Mouse (Mus musculus): Measurements from ENCODE around the gene Map4k4. TPM values are rescaled to one million over a fixed set of nuclear protein-coding genes. Genes with fewer than 3 reads are reported as not detected.

Gene Map4k4
- polyA plus RNA-seq, 1 experiment from 2014 or later: 14.7 TPM

Other genes starting within 250 kb of the Map4k4 start
- 0.05 TPM in 2 replicates for gene Creg2, start 249.4 kb upstream of the Map4k4 start, polyA plus RNA-seq (2015; fragmentation: Nextera tagmentation; extraction: Ambion mirVana)
- 0.51 and 0.68 TPM in 2 replicates for gene Rfx8, start 179.9 kb upstream of the Map4k4 start, polyA plus RNA-seq (2015; fragmentation: Nextera tagmentation; extraction: Ambion mirVana)
- gene Gm3646, start 95.6 kb upstream of the Map4k4 start, polyA plus RNA-seq (2015; fragmentation: Nextera tagmentation; extraction: Ambion mirVana): 2.7 and 4.4 TPM in 2 replicates
- gene Il1r2, start 173.2 kb downstream of the Map4k4 start, polyA plus RNA-seq (2015; fragmentation: Nextera tagmentation; extraction: Ambion mirVana): 1.1 and 2.2 TPM in 2 replicates